Mouse (Mus musculus): ENCODE data around the gene Gm49380.

The Gm49380 gene

DNA sequence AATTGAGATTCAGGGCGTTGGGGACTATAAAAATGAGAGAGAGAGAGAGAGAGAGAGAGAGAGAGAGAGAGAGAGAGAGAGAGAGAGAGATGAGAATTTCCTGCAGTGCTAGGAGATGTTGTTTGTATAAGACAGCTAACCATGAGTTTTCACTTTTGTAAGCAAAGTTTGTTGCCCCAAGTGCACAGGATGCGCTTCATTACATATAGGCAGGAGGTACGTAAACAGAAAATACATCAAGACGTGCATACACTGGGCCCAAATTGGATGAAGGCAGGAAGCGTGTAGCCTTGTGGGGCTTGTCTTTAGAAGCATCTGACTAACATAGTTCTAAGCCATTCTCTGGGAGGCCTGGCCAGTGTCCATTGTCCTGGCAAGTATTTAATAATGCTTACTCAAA is 95.5 kb downstream of the Gm49380 start:
- DNase-seq (ENCODE audit: low spot score), result no peak
